Comparison of ENCODE assay signal across 24 mouse cellular contexts in the genomic region with DNA sequence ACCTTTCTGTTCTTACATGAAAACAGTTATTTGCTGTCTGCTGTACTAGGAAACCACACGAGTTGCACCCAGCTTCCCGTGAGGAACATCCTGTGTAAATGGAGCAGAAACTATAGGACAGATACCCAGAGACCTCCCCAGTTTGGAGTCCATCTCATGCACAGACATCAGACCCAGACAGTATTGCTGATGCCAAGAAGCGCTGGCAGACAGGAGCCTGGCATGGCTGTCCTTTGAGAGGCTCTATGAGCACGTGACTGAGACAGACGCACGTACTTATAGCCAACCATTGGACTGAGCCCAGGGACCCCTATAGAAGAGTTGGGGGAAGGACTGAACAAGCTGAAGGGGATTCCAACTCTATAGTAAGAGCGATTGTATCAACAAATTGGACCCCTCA.
A peak's percentile ranks its signal among the peaks of the same experiment; 100 is the strongest.
DNase-seq lines count a peak whose midpoint lies in the region; ATAC-seq and TF ChIP-seq lines count a peak whose summit lies in the region.
"Had no signal": no experiment of that assay in that cellular context is flagged by ENCODE, and none has a peak within 500 bp of the region (broad histone marks: within the 10 kb centered on the region; RNA-seq: fewer than 3 reads in every experiment).

No protein-coding gene starts in this region.

- no peaks in the 10 kb centered on the region for H3K27me3 ChIP-seq in forebrain, embryonic 16.5 days (replicated peaks; ENCODE audit: control insufficient read depth, insufficient read depth, low read length)
- H3K27me3 ChIP-seq in forebrain, embryonic 10.5 days (ENCODE audit: poor library complexity, severe bottlenecking): no peaks in the 10 kb centered on the region
- H3K27me3 ChIP-seq: embryonic facial prominence, embryonic 13.5 days; heart, embryonic 13.5 days; hindbrain, embryonic 12.5 days; hindbrain, embryonic 15.5 days had no signal

- no peak overlapping the region for H3K4me2 ChIP-seq in forebrain, embryonic 16.5 days (ENCODE audit: low read length)
- H3K4me2 ChIP-seq: embryonic facial prominence, embryonic 13.5 days; heart, embryonic 13.5 days; hindbrain, embryonic 12.5 days; hindbrain, embryonic 15.5 days had no signal

- TF ChIP-seq CTCF in left cerebral cortex, adult 2 months (IDR thresholded peaks at IDR 0.05): no peak

- DNase-seq in cerebellum, postnatal 25 days: peak; percentile 4
- DNase-seq in cerebellum, adult 9-10 months: no peak
- no peak for DNase-seq in forebrain, embryonic 10.5 days (ENCODE audit: extremely low spot score, low spot score)
- DNase-seq in left cerebral cortex, postnatal 4 days: peak; percentile 11
- DNase-seq in left cerebral cortex, adult 2 months (ENCODE audit: extremely low spot score in 1 of 2, low spot score in 2 of 2): no peak
- DNase-seq: adrenal gland, adult 2 months; adrenal gland, postnatal 14 days; cerebellum, adult 11-12 months; cerebellum, postnatal 36 days; embryo, embryonic 11 days; gastrocnemius, postnatal 25 days; heart, adult 2 months; heart, postnatal 14 days; kidney, adult 2 months had no signal

- no peaks in the 10 kb centered on the region for H3K4me1 ChIP-seq in forebrain, embryonic 16.5 days (replicated peaks; ENCODE audit: control insufficient read depth, insufficient read depth, low read length)
- no peaks in the 10 kb centered on the region for H3K4me1 ChIP-seq in forebrain, embryonic 10.5 days
- H3K4me1 ChIP-seq: embryonic facial prominence, embryonic 10.5 days; embryonic facial prominence, embryonic 13.5 days; heart, embryonic 10.5 days; heart, embryonic 13.5 days; hindbrain, embryonic 12.5 days; hindbrain, embryonic 15.5 days had no signal

- ATAC-seq in forebrain, embryonic 16.5 days: peak; percentile 26; the same call in 1 of the 2 replicates
- ATAC-seq: CD4-positive, CD25-positive, alpha-beta regulatory T cell, adult 4 months; intestine, postnatal 0 days had no signal

- WGBS in forebrain, embryonic 16.5 days: 76% methylated on average over 7 of the region's 7 CpGs
- 90% methylated on average over 7 of the region's 7 CpGs for WGBS in forebrain, embryonic 10.5 days

- intact Hi-C loops in left cerebral cortex, postnatal 4 days (cut with DNase I): no loop called here
- intact Hi-C loops in left cerebral cortex, adult 2 months (cut with DNase I): no loop called here

- H3K9me3 ChIP-seq in forebrain, embryonic 16.5 days (ENCODE audit: control insufficient read depth, low read length): no peaks in the 10 kb centered on the region
- no peaks in the 10 kb centered on the region for H3K9me3 ChIP-seq in forebrain, embryonic 10.5 days
- H3K9me3 ChIP-seq: embryonic facial prominence, embryonic 10.5 days; embryonic facial prominence, embryonic 13.5 days; heart, embryonic 10.5 days; heart, embryonic 13.5 days; hindbrain, embryonic 12.5 days; hindbrain, embryonic 15.5 days had no signal

- H3K4me3 ChIP-seq in forebrain, embryonic 16.5 days (replicated peaks; ENCODE audit: low read length): no peak overlapping the region
- no peak overlapping the region for H3K4me3 ChIP-seq in forebrain, embryonic 10.5 days
- no peak overlapping the region for H3K4me3 ChIP-seq in left cerebral cortex, adult 2 months
- H3K4me3 ChIP-seq: embryonic facial prominence, embryonic 10.5 days; embryonic facial prominence, embryonic 13.5 days; erythroblast, embryonic 14.5 days; heart, adult 2 months; heart, embryonic 10.5 days; heart, embryonic 13.5 days; hindbrain, embryonic 12.5 days; hindbrain, embryonic 15.5 days had no signal

- H3K9ac ChIP-seq in forebrain, embryonic 16.5 days (replicated peaks; ENCODE audit: low read depth, low read length): no peak overlapping the region
- H3K9ac ChIP-seq: embryonic facial prominence, embryonic 13.5 days; heart, embryonic 13.5 days; hindbrain, embryonic 12.5 days; hindbrain, embryonic 15.5 days had no signal

- no peaks in the 10 kb centered on the region for H3K36me3 ChIP-seq in forebrain, embryonic 16.5 days (ENCODE audit: control insufficient read depth, insufficient read depth)
- no peaks in the 10 kb centered on the region for H3K36me3 ChIP-seq in forebrain, embryonic 10.5 days (replicated peaks)
- H3K36me3 ChIP-seq: embryonic facial prominence, embryonic 10.5 days; embryonic facial prominence, embryonic 13.5 days; heart, embryonic 10.5 days; heart, embryonic 13.5 days; hindbrain, embryonic 12.5 days; hindbrain, embryonic 15.5 days had no signal

- no peak overlapping the region for H3K27ac ChIP-seq in forebrain, embryonic 16.5 days (ENCODE audit: low read length)
- no peak overlapping the region for H3K27ac ChIP-seq in forebrain, embryonic 10.5 days
- no peak overlapping the region for H3K27ac ChIP-seq in left cerebral cortex, adult 2 months
- H3K27ac ChIP-seq: embryonic facial prominence, embryonic 10.5 days; embryonic facial prominence, embryonic 13.5 days; heart, adult 2 months; heart, embryonic 10.5 days; heart, embryonic 13.5 days; hindbrain, embryonic 12.5 days; hindbrain, embryonic 15.5 days had no signal

Comparison
In these comparisons a context has a peak if more than half of its experiments do, and no peak if none do; other contexts are left out.
1. DNase-seq: peak in cerebellum, postnatal 25 days (2 of 2) and left cerebral cortex, postnatal 4 days (single experiment); none in cerebellum, adult 9-10 months (single experiment), forebrain, embryonic 10.5 days (single experiment) and left cerebral cortex, adult 2 months (0 of 2).